Mouse (Mus musculus) liver, embryonic 11.5 days (tissue): Measurements from ENCODE around the gene C130050O18Rik. TPM values are rescaled to one million over a fixed set of nuclear protein-coding genes. Genes with fewer than 3 reads are reported as not detected.

Source experiments
- ATAC-seq: fragments of 200-750 bp; cut with Nextera tagmentation; replicated peaks from 2 replicates; pipeline ENCODE4 v1.8.0; 2017; ENCODE audit warnings: moderate number of reproducible peaks, mild to moderate bottlenecking, moderate TSS enrichment, moderate library complexity; ENCODE audit not compliant: low FRiP score
- DNase-seq: peaks from one replicate; pipeline ENCODE4 v3.0.0-alpha.2; 2017; ENCODE audit warnings: low spot score
- H3K27ac ChIP-seq: fragments of 300-500 bp; sonication (generic); 2 replicates; pipeline ENCODE4 v1.5.1; 2014; ENCODE audit warnings: mild to moderate bottlenecking, low read depth, low read length, control low read depth
- H3K27me3 ChIP-seq: fragments of 300-500 bp; sonication (generic); replicated peaks from 2 replicates; pipeline ENCODE4 v1.6.1; 2014; ENCODE audit warnings: low read length, mixed read lengths; ENCODE audit not compliant: control insufficient read depth, insufficient read depth
- H3K36me3 ChIP-seq: fragments of 300-500 bp; sonication (generic); 2 replicates; pipeline ENCODE4 v1.6.1; 2014; ENCODE audit warnings: mild to moderate bottlenecking, low read length, moderate library complexity, mixed read lengths; ENCODE audit not compliant: control insufficient read depth, insufficient read depth
- H3K4me1 ChIP-seq: fragments of 300-500 bp; sonication (generic); replicated peaks from 2 replicates; pipeline ENCODE4 v1.6.1; 2014; ENCODE audit warnings: low read length, mixed read lengths; ENCODE audit not compliant: control insufficient read depth, insufficient read depth
- H3K4me2 ChIP-seq: fragments of 300-500 bp; sonication (generic); 2 replicates; pipeline ENCODE4 v1.6.1; 2014; ENCODE audit warnings: mild to moderate bottlenecking, control low read depth, moderate library complexity
- H3K4me3 ChIP-seq: fragments of 300-500 bp; sonication (generic); 2 replicates; pipeline ENCODE4 v1.5.1; 2014; ENCODE audit warnings: low read depth, low read length, control low read depth
- H3K9ac ChIP-seq: fragments of 300-500 bp; sonication (generic); 2 replicates; pipeline ENCODE4 v1.6.1; 2014; ENCODE audit warnings: low read depth, low read length, control low read depth
- H3K9me3 ChIP-seq: fragments of 300-500 bp; sonication (generic); 2 replicates; pipeline ENCODE4 v1.6.1; 2016; ENCODE audit warnings: low read length, inconsistent platforms, mixed read lengths; ENCODE audit not compliant: control insufficient read depth
- WGBS: fragments of 180-500 bp; shearing (Covaris S2); extraction: QIAGEN DNeasy Blood & Tissue Kit; methylation state at CpG from one replicate; pipeline ENCODE4 v1.1.7; 2014; 5-methylcytosine and 5-hydroxymethylcytosine counted together
- polyA plus RNA-seq: library from polyadenylated mRNA; unstranded; fragments of >200 nt; fragmentation: Nextera tagmentation; extraction: Ambion mirVana; gene quantifications from 2 replicates; pipeline ENCODE4 v1.2.1, GENCODE M21; 2014

Gene C130050O18Rik
- polyA plus RNA-seq, 1 experiment from 2014 or later: 1.6 TPM

DNA sequence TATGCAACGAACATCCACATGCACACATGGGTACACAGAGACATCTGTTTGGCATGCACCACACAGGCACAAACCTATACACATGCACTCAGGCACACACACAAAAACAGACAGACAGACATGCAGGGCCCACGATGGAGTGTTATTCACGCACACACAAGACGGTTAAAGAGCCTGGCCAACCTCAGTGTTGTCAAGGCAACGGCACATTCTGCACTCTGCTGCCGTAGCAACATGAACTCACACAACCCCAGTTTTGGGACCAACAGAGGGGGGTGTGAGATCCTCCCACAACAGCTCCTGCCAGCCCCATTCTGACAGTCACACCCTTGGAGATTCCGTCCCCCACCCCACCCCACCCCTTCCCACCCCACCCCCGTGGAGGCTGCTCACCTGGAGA, 29.9 kb downstream of the C130050O18Rik start:
- WGBS: 72% methylated on average over 8 of the region's 8 CpGs
- Histone ChIP-seq H3K4me3 (no peak overlapping the region), H3K4me1 (peaks cover 5% of the 10 kb centered on the region), H3K4me2 (no peak overlapping the region), H3K27me3 (no peaks in the 10 kb centered on the region), H3K9ac (no peak overlapping the region), H3K36me3 (no peaks in the 10 kb centered on the region), H3K27ac (no peak overlapping the region), H3K9me3 (no peaks in the 10 kb centered on the region)
- DNase-seq (no peak), ATAC-seq (no peak)

- Histone ChIP-seq H3K27me3 (no peaks in the 10 kb centered on the region), H3K9me3 (no peaks in the 10 kb centered on the region), H3K4me1 (peaks cover 5% of the 10 kb centered on the region), H3K27ac (no peak overlapping the region), H3K36me3 (no peaks in the 10 kb centered on the region), H3K4me2 (no peak overlapping the region), H3K4me3 (no peak overlapping the region), H3K9ac (no peak overlapping the region)
- 84% methylated on average over 4 of the region's 4 CpGs for WGBS
- DNase-seq (no peak), ATAC-seq (no peak)
Observed at GRCm38 (mm10) chr5:139437769-139438168, 32.7 kb downstream of the C130050O18Rik start.

DNA sequence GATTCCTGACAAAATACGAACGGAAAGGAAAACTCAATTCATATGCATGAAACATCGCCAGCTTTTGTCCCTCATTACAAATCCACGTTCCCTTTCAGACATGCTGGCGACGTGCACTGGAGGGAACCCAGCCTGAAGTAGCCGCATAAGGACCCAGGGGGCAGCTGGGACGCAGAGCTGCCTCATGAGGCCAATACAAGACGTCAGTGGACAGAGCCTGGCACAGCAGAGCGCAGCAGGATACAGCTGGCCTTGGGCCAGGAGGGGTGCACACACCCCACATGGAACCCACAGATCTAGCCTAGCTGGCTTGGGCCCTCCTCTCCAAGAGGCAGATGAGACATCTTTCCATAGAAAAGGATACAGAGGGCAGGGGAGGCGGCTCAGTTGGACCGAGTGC, 33.4 kb downstream of the C130050O18Rik start:
- Histone ChIP-seq H3K9me3 (no peaks in the 10 kb centered on the region), H3K27me3 (no peaks in the 10 kb centered on the region), H3K4me3 (no peak overlapping the region), H3K27ac (no peak overlapping the region), H3K4me1 (peaks cover 5% of the 10 kb centered on the region), H3K9ac (no peak overlapping the region), H3K4me2 (no peak overlapping the region), H3K36me3 (no peaks in the 10 kb centered on the region)
- DNase-seq (no peak), ATAC-seq (no peak)
- WGBS: 91% methylated on average over 12 of the region's 12 CpGs

DNA sequence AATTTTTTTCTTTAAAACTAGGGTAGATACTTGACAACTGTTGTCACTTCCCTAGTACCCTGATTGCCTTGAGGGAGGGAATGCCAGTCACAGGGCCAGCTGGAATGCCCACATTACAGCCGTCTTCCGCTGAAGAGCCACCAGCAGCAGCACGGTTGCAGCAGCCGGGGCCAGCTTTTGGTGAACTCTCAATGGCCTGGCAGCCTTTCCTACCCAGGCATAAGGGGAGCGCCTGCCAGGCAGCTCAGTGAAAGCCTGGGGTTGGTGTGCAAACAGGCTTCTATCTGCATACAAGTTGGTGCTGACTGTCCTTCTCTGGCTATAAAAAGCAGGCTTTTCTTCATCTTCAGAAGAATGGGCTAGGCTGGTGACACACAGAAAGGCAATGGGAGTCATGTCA, 35.4 kb downstream of the C130050O18Rik start:
- 83% methylated on average over 5 of the region's 5 CpGs for WGBS
- Histone ChIP-seq H3K27me3 (no peaks in the 10 kb centered on the region), H3K27ac (no peak overlapping the region), H3K9me3 (no peaks in the 10 kb centered on the region), H3K36me3 (no peaks in the 10 kb centered on the region), H3K9ac (no peak overlapping the region), H3K4me2 (no peak overlapping the region), H3K4me1 (no peaks in the 10 kb centered on the region), H3K4me3 (no peak overlapping the region)
- ATAC-seq (no peak), DNase-seq (no peak)

- no peak for DNase-seq
- Histone ChIP-seq H3K27ac (no peak overlapping the region), H3K4me1 (0 out of 2 replicates have a peak, but pooled peaks cover under 1% of the 10 kb centered on the region), H3K9ac (no peak overlapping the region), H3K27me3 (no peaks in the 10 kb centered on the region), H3K36me3 (no peaks in the 10 kb centered on the region), H3K9me3 (no peaks in the 10 kb centered on the region), H3K4me2 (no peak overlapping the region), H3K4me3 (no peak overlapping the region)
- no peak for ATAC-seq
- WGBS: 94% methylated on average over 11 of the region's 11 CpGs
Observed at GRCm38 (mm10) chr5:139440926-139441725, 36.0 kb downstream of the C130050O18Rik start.

DNA sequence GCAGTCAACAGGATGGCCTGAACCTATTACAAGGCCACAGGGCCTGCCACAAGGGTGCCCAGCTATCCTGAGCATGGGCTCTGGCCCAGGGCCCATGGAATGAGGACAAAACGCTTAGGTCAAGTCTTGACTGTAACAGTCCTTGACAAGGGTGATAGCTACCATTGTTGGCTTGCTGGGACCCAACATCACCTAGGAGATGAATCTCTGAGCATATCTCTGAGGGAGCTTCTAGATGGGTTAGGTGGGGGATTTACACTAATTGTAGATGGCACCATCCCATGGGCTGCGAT, 36.6 kb downstream of the C130050O18Rik start:
- no peak overlapping the region for H3K27ac ChIP-seq

DNA sequence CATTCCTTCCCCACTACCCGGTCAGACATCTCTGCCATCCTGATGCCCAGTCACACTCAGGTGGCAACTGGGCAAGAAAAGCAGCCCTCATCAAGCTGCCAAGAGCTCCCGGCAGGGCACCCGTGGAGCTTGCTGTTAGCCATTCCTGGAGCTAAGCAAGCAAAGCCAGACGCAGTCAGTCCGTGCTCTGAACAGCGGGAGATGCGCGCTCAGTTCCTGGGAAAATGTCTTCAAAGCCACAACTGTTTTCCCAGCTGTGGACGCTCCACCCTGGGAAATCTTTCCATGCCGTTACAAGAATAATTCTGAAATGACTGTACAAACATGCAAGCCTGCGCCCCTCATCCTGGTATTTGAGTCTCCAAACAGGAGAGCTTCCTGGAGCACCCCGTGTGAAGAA, 37.3 kb downstream of the C130050O18Rik start:
- Histone ChIP-seq H3K4me1 (0 out of 2 replicates have a peak, but pooled peaks cover 3% of the 10 kb centered on the region), H3K9me3 (no peaks in the 10 kb centered on the region), H3K4me3 (no peak overlapping the region), H3K4me2 (no peak overlapping the region), H3K9ac (no peak overlapping the region), H3K27ac (no peak overlapping the region), H3K27me3 (no peaks in the 10 kb centered on the region), H3K36me3 (no peaks in the 10 kb centered on the region)
- ATAC-seq (no peak), DNase-seq (no peak)
- WGBS: 91% methylated on average over 12 of the region's 12 CpGs

More for the DNA sequence above, 36.6 kb downstream of the C130050O18Rik start:
- Histone ChIP-seq H3K36me3 (no peaks in the 10 kb centered on the region), H3K4me2 (no peak overlapping the region), H3K4me1 (0 out of 2 replicates have a peak, but pooled peaks cover 3% of the 10 kb centered on the region), H3K9me3 (no peaks in the 10 kb centered on the region), H3K9ac (no peak overlapping the region), H3K27me3 (no peaks in the 10 kb centered on the region), H3K4me3 (no peak overlapping the region)
- DNase-seq (no peak), ATAC-seq (no peak)
- 89% methylated on average over 2 of the region's 2 CpGs for whole genome bisulfite sequencing

DNA sequence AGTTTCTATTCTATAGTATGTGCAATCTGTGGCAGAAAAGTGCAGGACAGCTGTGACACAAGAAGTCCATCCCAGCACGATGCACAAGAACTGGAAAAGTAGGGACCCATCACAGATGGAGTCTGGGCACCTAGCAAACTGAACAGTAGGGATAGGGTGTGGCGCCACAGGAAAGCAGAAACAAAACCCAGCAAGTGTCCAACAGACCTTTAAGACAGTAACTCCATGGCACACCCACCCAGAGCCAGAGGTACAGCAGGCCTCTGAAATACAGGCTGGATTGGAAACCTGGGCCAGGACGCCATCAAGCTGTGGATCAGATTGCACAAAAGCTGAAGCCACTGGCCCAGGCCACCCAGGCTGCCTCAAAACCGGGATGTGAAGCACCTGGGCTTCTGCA, 37.9 kb downstream of the C130050O18Rik start:
- H3K27me3 ChIP-seq: no peaks in the 10 kb centered on the region
- WGBS: 79% methylated on average over 4 of the region's 4 CpGs
- H3K4me1 ChIP-seq: peaks cover 3% of the 10 kb centered on the region; the same call in 1 of the 2 replicates
- no peaks in the 10 kb centered on the region for H3K9me3 ChIP-seq
- H3K27ac ChIP-seq: no peak overlapping the region
- no peak overlapping the region for H3K4me3 ChIP-seq
- no peak overlapping the region for H3K4me2 ChIP-seq
- no peaks in the 10 kb centered on the region for H3K36me3 ChIP-seq
- DNase-seq (no peak), ATAC-seq (no peak)
- no peak overlapping the region for H3K9ac ChIP-seq

DNA sequence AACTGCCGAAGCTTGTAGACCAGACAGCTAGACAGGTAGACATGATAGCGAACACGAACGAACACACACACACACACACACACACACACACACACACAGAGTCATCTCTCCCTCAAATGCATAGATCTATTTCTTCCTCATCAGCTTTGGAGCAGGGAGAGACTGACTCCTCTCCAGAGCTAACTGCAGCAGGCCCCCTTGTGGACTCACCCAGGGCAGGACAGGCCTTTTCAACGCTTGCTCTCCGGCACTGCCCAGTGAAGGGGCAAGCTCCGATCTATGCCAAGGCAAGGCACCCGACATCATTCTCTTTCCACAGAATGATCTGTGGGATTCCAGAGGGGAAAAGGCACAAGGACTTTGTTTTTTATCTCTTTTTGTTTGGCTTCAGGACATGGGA, 40.2 kb downstream of the C130050O18Rik start:
- Histone ChIP-seq H3K4me1 (peaks cover 14% of the 10 kb centered on the region), H3K9ac (no peak overlapping the region), H3K4me3 (no peak overlapping the region), H3K27ac (no peak overlapping the region), H3K9me3 (no peaks in the 10 kb centered on the region), H3K27me3 (no peaks in the 10 kb centered on the region), H3K36me3 (no peaks in the 10 kb centered on the region), H3K4me2 (no peak overlapping the region)
- DNase-seq (no peak), ATAC-seq (no peak)
- WGBS: 86% methylated on average over 8 of the region's 8 CpGs
